Mouse (Mus musculus): ENCODE measurements around the gene Neo1.

DNA sequence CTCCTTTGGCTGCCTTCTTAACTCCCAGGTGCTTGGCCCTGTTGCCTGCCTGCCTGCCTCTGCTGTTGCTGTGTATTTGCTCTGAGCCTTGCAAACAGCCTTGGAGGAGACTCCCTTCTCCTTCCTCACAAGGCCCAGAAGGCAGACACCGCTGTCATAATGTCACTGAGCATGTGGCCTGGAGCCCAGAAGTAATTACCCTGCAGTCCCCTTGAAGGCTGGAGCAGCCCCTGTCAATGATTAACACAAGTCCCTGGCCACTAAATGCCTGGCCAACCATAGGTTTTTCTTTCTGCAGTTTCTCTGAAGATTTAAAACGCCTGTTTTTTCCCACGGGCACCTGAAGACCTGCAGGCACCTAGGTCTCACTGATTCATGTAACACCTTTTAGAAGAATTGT is 203.3 kb downstream of the Neo1 start:
- TF ChIP-seq CTCF (IDR thresholded peaks at IDR 0.05; ENCODE audit: insufficient read depth, low read length) (no peak), POLR2A (IDR thresholded peaks at IDR 0.05; ENCODE audit: borderline replicate concordance, extremely low read depth, low read depth, low read length) (no peak)
